Mouse (Mus musculus) spleen, postnatal 4 days (tissue): Measurements from ENCODE around the gene Hemk1.

Source experiments
- DNase-seq, 2 experiments: peaks; one replicate each; pipeline ENCODE4 v3.0.0; 2022; ENCODE audit warnings: low spot score in 2 of 2

Hemk1 gene

DNA sequence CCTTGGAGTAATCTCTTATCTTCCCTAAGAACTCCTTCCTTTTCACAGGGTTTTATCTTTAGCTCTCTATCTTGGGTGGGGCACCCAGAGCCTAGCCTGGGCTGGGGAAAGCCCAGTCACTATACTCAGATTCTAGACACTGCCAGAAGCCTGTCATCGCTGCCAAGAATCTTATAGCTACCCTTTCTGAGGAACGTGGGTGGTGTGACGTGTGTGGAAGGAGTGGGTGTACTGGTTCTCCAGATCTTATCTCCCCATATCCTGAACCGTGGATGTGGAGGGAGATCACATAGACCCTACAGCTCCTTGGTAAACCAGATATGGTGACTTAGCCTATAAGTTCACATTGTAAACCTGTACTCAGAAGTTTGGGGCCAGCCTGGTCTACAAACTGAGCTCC lies 42.5 kb downstream of the Hemk1 start:
- DNase-seq, result no peak

DNA sequence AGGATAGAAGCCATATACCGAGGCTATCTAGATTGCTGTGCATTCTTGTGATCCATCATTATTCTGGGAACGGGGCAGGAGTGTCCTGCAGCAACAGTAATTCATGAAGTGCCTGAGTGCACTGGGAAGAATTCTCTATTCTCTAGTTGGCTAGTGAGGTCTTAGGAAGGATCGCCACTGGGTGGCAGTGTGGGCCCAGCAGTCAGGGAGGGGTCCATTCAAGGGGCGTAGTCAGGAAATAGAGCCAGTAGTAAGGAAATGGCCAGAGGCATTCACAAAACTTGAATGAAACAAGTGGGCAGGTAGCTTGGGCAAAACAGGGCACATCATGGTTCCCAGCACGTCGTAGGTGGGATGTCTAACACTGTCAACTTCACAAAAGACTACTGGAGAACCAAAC lies 43.9 kb downstream of the Hemk1 start:
- peak; percentile 81 to 90 for DNase-seq

DNA sequence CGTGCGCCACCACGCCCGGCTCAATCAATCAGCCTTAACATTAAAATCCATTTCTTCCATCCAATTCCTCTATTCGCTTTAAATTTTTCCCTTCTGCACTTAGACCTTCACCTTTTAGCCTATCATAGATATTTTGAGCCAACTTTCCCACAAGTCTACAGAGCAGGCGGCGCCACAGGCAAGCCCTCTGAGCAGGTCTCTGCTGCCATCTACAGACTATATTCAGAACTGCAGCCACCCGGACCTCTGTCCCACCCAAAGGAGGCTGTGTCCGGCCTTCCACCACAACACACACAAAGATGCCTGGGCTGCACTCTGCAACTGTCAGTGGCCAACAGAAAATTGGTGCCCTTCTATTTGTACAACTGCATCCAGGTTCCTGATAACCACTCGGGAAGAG lies 47.3 kb downstream of the Hemk1 start:
- DNase-seq, result peak; percentile 85 to 94

DNA sequence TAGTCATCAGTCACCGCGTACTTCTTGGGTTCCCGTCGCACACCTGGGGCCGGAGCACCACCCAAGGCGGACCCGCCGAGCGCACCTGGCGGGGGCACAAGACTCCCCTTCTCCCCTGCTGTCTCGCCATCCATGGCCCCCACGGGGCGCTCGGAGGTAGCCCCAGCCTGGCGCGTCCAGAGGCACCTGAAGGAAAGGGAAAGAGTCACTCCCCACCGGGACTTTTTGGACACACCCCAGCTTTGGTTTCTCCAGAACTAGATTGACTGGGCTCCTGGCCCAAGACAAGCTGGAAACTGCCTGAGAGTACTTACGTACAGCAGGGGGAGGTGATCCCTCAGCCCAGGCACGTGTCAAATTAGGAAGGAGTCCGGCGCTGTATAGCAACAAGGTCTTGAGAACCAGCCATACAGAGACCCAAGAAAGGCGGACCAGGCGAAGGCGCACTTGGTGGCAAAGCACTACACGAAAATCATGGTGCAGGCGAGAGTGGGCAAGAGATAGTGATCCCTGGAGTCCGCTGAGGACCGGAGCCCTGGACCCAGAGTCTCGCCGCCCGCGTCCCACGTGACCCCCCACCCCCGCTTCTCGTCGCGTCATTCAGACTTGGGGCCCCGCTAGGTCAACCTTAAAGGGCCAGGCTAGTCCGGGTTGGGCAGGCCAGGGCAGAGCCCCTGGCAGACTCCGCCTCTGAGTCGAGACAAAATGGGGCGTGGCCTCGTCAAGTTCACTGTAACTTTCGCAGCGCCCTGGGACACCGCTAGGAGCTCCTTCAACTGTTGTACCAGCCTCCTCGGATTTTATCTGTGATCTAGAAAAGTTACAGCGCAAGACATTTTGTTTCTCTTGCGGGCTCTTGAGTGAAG lies 48.7 kb downstream of the Hemk1 start, which contains the start of gene Mapkapk3:
Gene Mapkapk3, minus strand, starts transcription at position 667 of the 866 bp plus-strand sequence.
- DNase-seq, result peak; percentile 89 to 92

DNA sequence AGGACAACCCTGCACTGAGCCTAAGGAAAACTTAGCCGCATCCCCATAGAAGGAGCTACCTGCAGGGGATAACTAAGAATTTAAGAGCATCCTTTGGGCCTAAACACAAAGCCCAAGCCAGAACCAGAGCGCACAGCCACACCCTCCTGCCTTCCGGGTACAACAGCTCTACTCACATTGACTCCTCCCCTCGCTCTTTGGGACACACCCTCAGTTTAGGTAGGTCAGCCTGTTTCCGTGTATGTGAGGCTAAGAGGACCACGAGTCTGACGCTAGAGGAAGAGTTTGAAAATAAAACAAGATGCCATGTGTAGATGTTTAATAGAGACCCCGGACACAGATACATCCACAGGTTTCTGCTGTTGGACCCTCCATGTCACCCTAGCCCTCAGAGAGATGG lies 49.4 kb downstream of the Hemk1 start:
- DNase-seq, result peak in 1 of 2 experiments; percentile 60

DNA sequence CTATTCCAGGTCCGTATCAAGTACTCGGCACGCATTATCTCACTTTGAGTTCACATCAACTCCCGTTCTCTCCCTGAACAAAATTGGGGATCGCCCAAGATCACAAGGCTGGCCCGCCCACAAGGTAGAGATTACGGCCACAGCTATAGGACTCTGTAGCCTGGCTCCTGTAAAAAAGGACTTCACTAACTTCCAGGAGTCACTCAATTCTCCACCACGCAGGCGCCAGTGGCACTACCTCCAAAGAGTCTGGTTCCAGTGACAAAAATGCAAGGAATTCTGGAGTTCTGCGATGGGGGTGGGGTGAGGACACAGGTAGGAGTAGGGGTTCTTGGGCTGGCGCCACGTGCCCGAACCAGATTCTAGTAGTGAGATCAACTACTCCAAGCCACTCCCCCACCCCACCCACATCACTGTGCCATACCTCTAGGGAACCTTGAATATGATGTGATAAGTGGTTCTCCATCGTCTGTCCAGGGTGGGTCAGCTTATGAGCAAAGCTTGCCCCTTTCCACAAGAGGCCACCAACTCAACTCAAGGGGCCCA lies 50.0 kb downstream of the Hemk1 start:
- no peak for DNase-seq

DNA sequence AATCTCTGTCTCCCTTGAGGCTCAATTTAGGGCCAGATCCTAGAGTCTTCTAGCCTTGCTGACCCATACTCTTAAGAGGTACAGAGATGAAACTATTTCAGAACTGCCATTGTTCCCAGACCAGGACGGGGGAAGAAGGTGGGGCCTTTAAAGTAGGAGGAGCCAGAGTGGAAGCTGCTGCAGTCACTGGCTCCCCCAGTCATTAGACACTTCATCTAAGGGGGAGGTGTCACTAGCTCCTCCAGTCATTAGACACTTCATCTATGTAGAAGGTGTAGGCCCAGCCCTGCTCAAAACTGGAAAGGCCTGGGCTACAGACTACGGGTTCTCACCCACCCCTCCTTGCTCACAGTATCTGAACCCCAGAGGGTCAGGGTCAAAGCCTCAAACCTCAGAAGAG lies 50.9 kb downstream of the Hemk1 start:
- no peak for DNase-seq

DNA sequence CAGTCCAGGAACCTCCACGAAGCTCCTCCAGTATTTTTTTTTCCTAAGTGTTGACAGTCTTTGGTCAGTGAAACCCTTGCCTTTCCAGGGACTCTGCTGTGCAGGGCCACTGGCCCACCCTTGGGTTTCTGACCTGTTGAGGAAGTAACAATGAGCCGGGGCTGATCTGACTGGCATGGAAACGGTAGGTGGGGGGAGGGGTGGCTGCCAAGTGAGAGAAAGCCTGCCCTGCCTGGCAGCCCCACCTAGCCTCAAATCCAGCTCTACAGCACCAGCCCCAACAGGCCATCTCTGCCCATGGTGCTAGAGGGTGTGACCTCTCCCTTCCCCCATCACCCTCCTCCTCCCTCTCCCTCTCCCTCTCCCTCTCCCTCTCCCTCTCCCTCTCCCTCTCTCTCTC lies 53.1 kb downstream of the Hemk1 start:
- peak; percentile 58 to 79 for DNase-seq

DNA sequence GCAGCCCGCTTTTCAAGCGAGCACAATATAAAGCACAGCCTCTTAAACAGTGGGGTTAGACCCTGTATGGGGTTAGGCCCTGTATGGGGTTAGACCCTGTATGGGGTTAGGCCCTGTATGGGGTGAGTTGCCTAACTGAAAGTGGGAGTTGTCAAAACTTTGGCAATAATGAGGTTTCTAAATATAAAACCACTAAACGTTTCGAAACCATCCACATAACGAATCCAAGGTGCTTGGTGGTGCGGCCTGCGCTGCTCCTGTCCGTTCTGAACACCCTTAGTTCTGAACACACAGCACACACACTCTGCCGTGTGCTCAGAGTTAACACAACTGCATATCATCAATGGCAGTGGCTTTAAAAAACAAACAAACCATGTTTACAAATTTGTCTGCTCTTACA lies 55.2 kb downstream of the Hemk1 start:
- no peak for DNase-seq

DNA sequence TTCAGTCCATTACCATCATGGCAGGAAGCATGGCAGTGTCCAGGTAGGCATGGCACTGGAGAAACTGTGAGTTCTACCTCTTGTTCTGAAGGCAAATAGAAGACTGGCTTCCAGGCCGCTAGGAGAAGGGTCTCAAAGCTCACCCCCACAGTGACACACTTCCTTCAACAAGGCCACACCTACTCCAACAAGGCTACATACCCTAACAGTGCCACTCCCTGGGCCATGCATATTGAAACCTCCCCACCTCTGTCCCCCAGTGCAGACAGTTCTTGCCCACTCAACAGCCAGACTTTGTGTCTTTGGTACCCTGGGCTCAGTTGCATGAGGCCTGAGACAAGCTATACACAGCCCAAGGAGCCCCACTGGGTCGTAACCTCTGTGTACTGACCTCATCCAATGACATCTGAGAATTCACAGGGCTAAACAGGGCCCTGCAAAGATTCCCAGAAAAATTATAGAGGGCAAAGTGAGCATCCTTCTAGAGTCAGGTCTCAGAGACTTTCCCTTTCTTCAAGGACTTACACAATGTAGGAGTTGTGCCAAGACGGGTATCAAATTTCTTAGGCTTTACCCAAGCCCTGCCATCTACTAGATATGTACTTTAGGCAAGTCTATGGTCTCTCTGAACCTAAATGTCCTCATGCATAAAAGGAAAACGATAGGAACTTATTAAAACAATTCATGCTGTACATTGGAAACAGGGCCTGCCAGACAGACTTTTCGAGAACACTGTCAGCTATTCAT lies 56.7 kb downstream of the Hemk1 start:
- DNase-seq, result no peak

DNA sequence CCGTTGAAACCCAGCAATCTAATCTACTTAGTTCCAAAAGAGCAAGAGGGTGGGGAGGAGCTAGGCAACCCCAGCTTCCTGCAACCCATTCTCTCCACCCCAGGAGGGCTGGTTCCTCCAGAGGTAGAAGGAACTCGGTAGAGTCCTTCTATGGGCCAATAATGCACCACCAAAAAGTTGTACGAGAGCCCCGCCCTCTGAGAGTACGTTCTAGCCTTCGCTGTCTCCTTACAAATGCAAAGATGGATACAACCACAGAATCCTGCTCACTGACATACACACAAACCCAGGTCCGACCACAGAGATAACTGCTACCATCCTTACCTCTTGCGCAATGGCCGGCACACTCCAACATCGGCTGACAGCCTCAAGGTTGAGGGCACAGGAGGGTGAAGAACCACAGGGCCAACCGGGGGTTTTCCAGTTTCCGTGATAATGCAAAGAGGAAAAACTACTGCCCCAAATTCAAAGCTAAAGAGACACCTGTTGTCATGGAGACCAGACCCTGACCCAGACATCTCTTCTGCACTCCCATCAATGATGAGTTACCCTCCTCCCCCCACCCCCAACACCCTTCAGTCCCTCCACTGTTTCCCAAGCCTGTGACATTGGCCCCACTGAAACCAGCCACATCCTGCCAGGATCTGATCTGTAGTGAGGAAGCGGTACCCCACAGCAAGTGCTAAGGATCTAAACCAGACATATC lies 57.7 kb downstream of the Hemk1 start:
- DNase-seq, result no peak

DNA sequence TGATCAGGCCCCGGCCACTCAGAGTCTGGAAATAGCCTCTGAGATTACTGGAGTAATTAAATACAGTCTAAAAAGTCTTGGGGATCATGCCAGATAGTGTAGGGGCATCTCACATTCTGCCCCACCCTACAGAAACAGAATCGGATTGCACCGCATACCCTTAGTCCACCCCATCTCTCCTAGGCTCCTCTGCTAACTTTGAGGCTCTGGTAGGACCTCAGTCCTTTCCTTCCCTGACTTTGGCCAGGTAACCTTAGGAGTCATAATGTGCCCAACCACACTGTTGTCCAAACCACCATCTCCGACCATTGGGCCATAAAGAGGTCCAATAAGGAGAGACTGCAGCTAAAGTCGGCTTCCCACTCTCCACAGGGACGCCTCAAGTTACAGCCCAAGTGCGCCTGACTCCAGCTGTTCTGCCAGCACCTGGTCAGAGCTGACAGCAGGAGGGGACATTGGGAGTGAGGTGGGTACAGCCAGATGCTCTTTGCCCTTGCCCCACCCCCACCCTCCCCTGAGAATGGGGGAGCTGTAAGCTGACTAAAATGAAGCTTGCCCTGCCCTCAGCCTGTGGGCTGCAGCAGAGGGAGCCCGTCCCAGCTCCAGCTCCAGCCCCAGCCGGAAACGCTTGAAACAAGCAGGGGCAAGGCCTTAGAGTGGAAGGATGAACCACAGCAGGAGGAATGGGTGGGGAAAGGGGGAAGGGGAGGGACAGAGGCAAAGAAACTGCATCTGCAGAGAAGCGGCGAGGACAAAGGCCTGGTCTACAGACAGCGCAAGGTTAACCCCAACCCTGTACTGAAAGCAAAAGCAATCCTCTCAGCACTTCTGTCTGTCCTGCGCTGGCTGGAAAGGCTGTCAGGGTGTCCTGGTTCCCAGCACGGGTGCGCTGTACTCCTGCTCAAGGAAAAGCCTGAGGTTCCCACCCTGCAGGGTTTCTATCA lies 58.5 kb downstream of the Hemk1 start:
- DNase-seq, result no peak

DNA sequence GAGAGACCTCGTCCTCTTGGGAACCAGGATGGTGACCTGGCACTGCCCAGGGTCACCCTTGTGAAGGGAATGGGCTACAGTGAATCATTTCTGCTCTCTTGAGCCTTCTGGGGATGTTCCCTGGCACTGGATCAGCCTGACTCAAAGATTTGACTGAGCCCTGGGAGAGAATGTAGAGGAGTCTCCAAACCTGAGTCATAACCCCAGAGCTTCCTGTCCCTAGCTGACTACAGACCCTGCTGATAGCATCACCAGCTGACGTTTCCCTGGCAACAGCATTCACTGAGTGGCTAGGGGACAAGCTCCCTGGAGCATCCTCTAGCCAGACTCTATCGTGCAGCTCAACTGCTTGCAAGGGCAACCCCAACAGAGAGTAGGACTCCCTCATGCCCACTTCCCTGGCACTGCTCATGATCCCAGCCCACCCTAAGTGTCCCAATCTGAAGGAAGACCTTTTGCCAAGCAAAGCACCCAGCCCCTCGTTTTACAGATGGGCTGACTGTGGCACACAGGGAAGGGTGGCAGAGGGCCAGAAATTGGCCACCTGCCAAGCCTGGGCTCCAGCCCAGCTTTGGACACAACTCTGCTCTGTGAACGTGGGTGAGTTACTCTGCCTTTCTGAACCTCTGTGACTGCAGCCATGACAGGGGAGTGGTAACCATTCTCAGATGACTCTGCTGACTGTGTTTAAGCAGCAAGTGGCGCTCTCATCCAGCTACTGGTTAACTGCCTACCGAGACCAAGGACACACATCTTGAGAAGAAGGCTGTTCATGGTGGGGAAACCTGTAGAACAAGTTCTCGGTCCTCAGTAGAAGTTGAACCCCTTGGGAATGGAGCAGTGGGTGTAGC lies 59.4 kb downstream of the Hemk1 start:
- no peak for DNase-seq

DNA sequence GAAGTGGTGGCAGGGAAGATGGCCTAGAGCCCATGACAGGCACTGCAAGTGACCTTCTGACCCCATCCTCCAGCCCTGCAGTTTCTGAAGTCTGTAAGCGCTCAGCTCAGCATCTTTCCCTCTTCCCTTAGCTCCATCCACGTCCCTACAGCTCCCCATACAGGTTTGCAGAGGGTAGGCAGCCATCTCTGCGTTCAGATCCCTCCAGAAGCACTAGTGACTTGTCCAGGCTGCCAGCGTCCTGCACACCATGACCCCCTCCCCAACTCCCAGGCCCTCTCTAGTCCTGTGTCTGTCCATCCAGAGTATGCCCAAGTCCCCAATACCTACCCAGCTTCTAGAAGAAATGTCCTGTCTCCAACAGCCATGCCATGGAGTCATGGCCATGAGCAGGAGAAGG lies 60.0 kb downstream of the Hemk1 start:
- no peak for DNase-seq

DNA sequence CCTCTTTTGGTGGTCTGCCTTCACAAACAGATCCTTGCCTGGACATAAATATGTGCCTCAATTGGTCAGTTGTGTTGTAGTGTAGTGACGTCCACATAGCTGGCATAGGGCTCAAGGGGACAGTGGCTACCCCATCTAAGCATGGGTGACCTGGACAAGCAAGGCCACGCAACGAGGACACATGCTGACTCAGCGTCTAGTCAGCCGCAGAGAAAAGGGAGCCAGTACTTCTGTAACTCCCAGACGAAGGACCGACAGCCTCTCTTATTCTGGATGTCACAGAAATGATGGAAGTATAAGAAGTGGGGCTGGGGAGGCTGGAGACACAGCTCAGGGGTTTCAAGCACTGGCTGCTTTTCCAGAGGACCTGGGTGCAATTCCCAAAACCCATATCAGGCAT lies 60.5 kb downstream of the Hemk1 start:
- DNase-seq, result no peak
